Mouse (Mus musculus): ENCODE results near the gene Hirip3. TPM values are rescaled to one million over a fixed set of nuclear protein-coding genes. Genes with fewer than 3 reads are reported as not detected.

Hirip3 gene
- 128 and 398 TPM in 2 replicates for total RNA-seq (2017)

DNA sequence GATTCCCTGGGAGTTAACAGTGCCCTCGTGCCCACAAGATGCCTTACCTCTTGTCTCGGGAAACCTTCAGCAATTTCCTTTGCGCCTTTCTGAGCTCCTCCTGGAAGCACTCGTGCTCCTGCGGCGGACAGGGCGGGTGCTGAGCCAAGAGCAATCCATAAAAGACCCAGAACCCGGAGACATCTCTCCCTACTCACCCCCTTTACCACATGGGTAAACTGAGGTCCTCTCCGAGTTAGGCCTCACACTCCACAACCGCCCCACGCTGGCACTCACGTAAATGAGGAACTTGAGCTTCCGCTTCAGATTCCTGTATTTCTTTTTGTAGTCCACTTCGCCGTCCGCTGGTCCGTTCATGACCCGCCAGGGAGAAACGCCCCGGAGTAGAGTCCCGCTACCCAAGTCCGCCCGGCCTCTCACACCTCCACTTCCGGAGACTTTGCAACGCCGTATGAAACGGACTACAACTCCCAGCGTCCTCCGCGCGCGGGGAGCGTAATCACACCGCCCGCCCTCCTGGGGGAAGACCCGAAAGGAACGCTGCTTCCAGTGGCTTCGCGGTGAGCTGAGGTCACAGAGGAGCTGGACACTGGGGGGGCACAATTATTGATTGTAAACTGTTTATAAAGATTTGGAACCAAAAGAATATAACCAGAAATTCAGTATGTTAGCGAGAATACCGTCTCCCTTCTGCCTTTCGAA lies at the start of gene Hirip3:
Hirip3 (plus strand) TSS at position 544 of the 702 bp plus-strand sequence.
- ATAC-seq (replicated peaks in 1 of 2; ENCODE audit: insufficient read depth in 1 of 2, low FRiP score in 2 of 2, low TSS enrichment in 1 of 2, low read depth in 1 of 2, poor library complexity in 2 of 2, severe bottlenecking in 2 of 2): peak; percentile 90 to 92

DNA sequence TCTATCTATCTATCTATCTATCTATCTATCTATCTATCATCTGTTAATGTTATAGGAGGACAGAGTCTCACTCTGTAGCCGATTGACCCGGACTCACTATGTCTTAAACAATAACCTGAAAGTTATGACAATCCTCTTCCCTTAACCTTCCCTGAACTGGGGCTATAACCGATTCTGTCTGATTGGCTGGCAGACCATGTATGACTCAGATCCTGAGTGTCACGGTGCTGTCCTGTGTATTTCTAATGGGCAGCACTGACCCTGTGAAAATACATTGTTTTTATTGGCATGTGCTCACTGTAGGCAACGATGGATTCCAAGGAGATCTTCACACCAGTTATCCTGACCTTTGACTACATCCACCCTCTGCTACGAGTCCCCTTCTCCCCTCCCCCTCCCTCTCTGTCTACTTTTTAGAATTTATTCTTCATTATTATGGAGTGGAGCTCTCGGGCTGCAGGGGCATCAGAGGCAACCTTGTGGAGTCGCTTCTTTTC lies 46.0 kb upstream of the Hirip3 start:
- ATAC-seq (replicated peaks in 1 of 2; ENCODE audit: insufficient read depth in 1 of 2, low FRiP score in 2 of 2, low TSS enrichment in 1 of 2, low read depth in 1 of 2, poor library complexity in 2 of 2, severe bottlenecking in 2 of 2): no peak

- ATAC-seq (replicated peaks in 1 of 2; ENCODE audit: insufficient read depth in 1 of 2, low FRiP score in 2 of 2, low TSS enrichment in 1 of 2, low read depth in 1 of 2, poor library complexity in 2 of 2, severe bottlenecking in 2 of 2): no peak
These were observed 45.3 kb upstream of the Hirip3 start for GRCm38 (mm10) chr7:126816494-126816893.

- no peak for ATAC-seq (replicated peaks in 1 of 2; ENCODE audit: insufficient read depth in 1 of 2, low FRiP score in 2 of 2, low TSS enrichment in 1 of 2, low read depth in 1 of 2, poor library complexity in 2 of 2, severe bottlenecking in 2 of 2)
These were observed 44.2 kb upstream of the Hirip3 start for GRCm38 (mm10) chr7:126817595-126817994.

- no peak for ATAC-seq (replicated peaks in 1 of 2; ENCODE audit: insufficient read depth in 1 of 2, low FRiP score in 2 of 2, low TSS enrichment in 1 of 2, low read depth in 1 of 2, poor library complexity in 2 of 2, severe bottlenecking in 2 of 2)
These were observed 43.0 kb upstream of the Hirip3 start for GRCm38 (mm10) chr7:126818818-126819217.

DNA sequence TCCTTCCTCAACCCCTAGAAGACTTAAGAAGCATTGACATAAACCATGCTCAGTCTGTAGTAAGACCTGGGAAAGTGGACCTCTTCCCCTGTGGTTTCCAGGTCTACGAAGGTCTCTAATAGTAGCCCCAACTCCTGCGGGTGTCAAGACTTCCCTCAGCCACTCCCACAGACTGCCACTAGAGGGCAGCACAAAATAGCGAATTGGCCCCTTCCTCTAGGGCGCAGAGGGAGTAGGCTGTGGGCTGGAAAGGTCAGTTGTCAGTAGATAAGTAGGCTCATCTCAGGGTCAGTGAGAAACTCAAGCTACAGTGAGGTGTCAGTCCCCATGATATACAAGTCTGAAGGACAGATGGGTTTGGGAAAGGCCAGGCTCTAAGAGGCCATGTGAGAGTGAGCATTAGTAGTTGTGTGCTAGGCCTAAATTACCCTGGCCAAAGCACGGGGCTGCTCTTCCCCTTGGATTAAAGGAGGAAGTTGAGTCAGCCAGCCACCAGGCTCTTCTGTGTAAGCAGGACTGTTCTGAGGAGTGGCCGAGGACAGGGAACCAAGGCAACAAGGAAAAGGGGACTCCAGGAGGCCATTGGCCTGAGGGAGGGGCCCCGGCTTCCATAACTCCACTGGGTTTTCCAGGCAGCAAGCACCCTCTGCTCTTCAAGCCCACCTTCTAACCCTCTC lies 39.8 kb upstream of the Hirip3 start:
- ATAC-seq (replicated peaks in 1 of 2; ENCODE audit: insufficient read depth in 1 of 2, low FRiP score in 2 of 2, low TSS enrichment in 1 of 2, low read depth in 1 of 2, poor library complexity in 2 of 2, severe bottlenecking in 2 of 2): peak; percentile 79 to 89

- no peak for ATAC-seq (replicated peaks in 1 of 2; ENCODE audit: insufficient read depth in 1 of 2, low FRiP score in 2 of 2, low TSS enrichment in 1 of 2, low read depth in 1 of 2, poor library complexity in 2 of 2, severe bottlenecking in 2 of 2)
These were observed 39.0 kb upstream of the Hirip3 start for GRCm38 (mm10) chr7:126822741-126823140.

DNA sequence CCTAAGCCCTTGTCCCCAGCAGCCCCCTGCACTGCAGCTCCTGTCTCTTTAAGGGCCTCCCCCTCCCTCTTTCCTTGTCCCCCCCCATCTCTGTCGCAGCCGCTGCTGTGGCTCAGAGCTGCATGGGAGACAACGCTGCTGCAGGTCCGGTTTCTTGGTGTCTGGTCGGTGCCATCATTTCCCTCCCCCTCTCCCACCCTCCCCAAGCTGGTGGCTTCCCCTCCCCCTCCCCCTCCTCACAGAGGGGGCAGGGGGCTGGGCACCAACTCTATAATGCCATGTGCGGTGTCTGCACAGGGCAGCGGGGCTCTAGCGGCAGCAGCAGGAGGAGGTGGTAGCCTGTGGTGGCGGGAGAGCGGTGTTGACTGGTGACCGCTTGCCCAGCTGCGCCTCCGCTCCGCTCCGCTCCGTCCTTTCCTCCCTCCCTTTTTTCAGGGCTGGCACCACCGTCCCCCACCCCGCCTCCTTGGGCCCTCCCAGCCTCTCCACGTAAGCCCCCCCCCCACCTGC lies 38.5 kb upstream of the Hirip3 start:
- ATAC-seq (replicated peaks in 1 of 2; ENCODE audit: insufficient read depth in 1 of 2, low FRiP score in 2 of 2, low TSS enrichment in 1 of 2, low read depth in 1 of 2, poor library complexity in 2 of 2, severe bottlenecking in 2 of 2): no peak

DNA sequence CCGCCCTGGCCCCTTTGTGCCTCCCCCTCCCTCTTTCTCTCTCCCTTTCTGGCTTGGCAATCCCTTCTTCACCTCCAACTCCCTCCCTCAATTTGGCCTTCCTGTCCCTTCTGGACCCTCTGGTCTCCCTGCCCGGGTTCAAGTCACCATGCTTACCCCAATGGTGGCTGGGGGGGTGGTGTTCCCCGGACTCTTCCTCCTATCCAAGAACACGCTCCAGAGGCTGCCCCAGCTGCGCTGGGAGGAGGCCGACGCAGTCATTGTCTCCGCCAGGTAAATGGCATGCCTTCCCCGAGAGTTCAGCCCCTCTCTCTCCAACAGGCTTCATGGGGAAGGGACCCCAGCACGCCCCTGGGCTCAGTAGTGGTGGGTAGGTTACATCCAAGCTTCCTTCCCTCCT lies 37.8 kb upstream of the Hirip3 start:
- no peak for ATAC-seq (replicated peaks in 1 of 2; ENCODE audit: insufficient read depth in 1 of 2, low FRiP score in 2 of 2, low TSS enrichment in 1 of 2, low read depth in 1 of 2, poor library complexity in 2 of 2, severe bottlenecking in 2 of 2)

DNA sequence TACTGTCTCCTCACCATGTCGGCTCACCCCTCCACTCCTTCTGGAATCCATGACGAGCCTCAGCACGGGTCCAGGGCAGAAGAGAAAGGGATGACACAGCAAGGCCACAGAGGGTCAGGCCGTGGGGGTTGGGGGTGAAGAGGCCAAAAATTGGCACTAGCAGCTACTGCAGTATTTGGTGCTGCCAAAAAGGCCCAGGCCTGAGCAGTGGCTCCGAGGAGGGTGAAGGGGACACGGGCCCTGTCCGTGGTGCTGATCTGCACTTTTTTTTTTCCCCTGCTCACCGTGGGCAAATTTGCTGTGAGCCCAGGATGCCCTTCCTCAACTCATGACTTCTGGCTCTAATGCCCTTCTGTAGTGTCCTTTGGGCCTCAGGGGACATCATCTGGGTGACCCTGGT lies 36.4 kb upstream of the Hirip3 start:
- peak in 1 of 2 experiments; percentile 31; a peak in 2 of 4 replicates for ATAC-seq (replicated peaks in 1 of 2; ENCODE audit: insufficient read depth in 1 of 2, low FRiP score in 2 of 2, low TSS enrichment in 1 of 2, low read depth in 1 of 2, poor library complexity in 2 of 2, severe bottlenecking in 2 of 2)

GRCm38 (mm10) chr7:126825952-126826351 lies 35.8 kb upstream of the Hirip3 start:
- no peak for ATAC-seq (replicated peaks in 1 of 2; ENCODE audit: insufficient read depth in 1 of 2, low FRiP score in 2 of 2, low TSS enrichment in 1 of 2, low read depth in 1 of 2, poor library complexity in 2 of 2, severe bottlenecking in 2 of 2)

GRCm38 (mm10) chr7:126831539-126831938 lies 30.2 kb upstream of the Hirip3 start, which contains the start of gene 4930451I11Rik:
TSS of gene 4930451I11Rik (minus strand) at chr7:126831639.
- no peak for ATAC-seq (replicated peaks in 1 of 2; ENCODE audit: insufficient read depth in 1 of 2, low FRiP score in 2 of 2, low TSS enrichment in 1 of 2, low read depth in 1 of 2, poor library complexity in 2 of 2, severe bottlenecking in 2 of 2)

DNA sequence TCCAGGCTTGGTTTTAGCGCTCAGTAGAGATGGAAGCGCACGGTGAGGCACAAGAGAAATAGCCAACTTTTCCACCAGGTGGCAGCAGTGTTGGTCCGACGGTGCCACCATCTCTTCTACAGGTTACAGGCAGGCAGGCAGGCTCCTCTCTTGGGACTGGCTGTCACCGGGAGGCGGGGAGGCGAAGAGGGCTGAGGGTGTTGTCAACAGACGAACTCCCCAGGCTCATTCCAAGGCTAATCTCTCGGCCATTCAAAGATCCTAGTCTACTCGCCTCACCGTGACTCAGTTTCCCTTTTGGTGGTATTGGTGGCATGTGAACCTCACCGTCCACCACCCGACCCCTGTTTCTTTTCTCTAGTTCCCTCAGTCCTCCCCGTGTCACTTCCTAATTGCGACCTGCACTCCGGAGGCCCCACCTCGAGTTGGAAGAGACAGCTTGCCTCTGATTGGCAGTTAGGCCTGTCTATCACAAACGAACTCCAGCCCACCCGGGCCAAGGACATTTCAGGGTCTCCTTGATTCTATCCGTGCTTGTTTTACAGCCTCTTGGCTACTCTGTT lies 29.7 kb upstream of the Hirip3 start:
- peak; percentile 94 to 97 for ATAC-seq (replicated peaks in 1 of 2; ENCODE audit: insufficient read depth in 1 of 2, low FRiP score in 2 of 2, low TSS enrichment in 1 of 2, low read depth in 1 of 2, poor library complexity in 2 of 2, severe bottlenecking in 2 of 2)

GRCm38 (mm10) chr7:126833294-126833693 lies 28.5 kb upstream of the Hirip3 start:
- no peak for ATAC-seq (replicated peaks in 1 of 2; ENCODE audit: insufficient read depth in 1 of 2, low FRiP score in 2 of 2, low TSS enrichment in 1 of 2, low read depth in 1 of 2, poor library complexity in 2 of 2, severe bottlenecking in 2 of 2)

DNA sequence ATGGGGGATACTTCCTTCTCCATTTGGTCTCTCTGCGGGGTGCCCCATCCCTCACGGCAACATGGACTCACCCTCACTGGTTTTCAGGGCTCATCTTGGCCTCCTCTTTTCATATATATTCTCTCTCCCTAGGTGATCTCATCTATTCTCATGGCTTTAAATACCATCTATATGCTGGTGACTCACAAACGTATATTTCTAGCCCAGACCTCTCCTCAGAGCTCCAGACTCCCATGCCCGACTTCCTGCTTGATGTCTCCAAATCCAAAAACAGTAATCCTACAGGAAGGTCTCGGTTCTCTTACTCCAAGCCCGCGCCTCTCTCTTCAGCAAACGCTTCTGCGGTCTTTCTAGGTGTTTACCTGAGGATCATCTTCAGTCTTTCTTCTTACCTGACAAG lies 18.5 kb upstream of the Hirip3 start:
- ATAC-seq (replicated peaks in 1 of 2; ENCODE audit: insufficient read depth in 1 of 2, low FRiP score in 2 of 2, low TSS enrichment in 1 of 2, low read depth in 1 of 2, poor library complexity in 2 of 2, severe bottlenecking in 2 of 2): no peak

- ATAC-seq (replicated peaks in 1 of 2; ENCODE audit: insufficient read depth in 1 of 2, low FRiP score in 2 of 2, low TSS enrichment in 1 of 2, low read depth in 1 of 2, poor library complexity in 2 of 2, severe bottlenecking in 2 of 2): no peak
These were observed 16.3 kb upstream of the Hirip3 start for GRCm38 (mm10) chr7:126845516-126845915.

GRCm38 (mm10) chr7:126847116-126847420 lies 14.7 kb upstream of the Hirip3 start, which contains the start of gene Doc2a:
TSS of gene Doc2a (plus strand) at chr7:126847416.
- ATAC-seq (replicated peaks in 1 of 2; ENCODE audit: insufficient read depth in 1 of 2, low FRiP score in 2 of 2, low TSS enrichment in 1 of 2, low read depth in 1 of 2, poor library complexity in 2 of 2, severe bottlenecking in 2 of 2): no peak

Data from hematopoietic stem cell, adult 5-6 weeks (primary cell).